Mouse (Mus musculus): ENCODE data around the gene Hoxc12. TPM values are rescaled to one million over a fixed set of nuclear protein-coding genes. Genes with fewer than 3 reads are reported as not detected.

Gene Hoxc12
- total and polyA plus RNA-seq, 3 experiments: not detected

- Histone ChIP-seq H3K4me3 (no peak overlapping the region), H3K27me3 (ENCODE audit: control insufficient read depth, insufficient read depth, low read length) (peaks cover 36% of the 10 kb centered on the region), H3K36me3 (ENCODE audit: control insufficient read depth, insufficient read depth, low read length) (no peaks in the 10 kb centered on the region), H3K4me1 (ENCODE audit: control insufficient read depth, insufficient read depth, low read length) (no peaks in the 10 kb centered on the region), H3K79me2 (replicated peaks; ENCODE audit: control insufficient read depth, insufficient read depth, low read length) (no peaks in the 10 kb centered on the region), H3K9ac (ENCODE audit: low read depth, low read length) (no peak overlapping the region), H3K27ac (no peak overlapping the region)
- TF ChIP-seq CTCF (IDR thresholded peaks at IDR 0.05): no peak
- TF ChIP-seq POLR2A (IDR thresholded peaks at IDR 0.05; ENCODE audit: insufficient read depth, low read depth, low read length): no peak
- no peak for TF ChIP-seq EP300 (IDR thresholded peaks at IDR 0.05; ENCODE audit: insufficient read depth, low read depth, low read length)
- intact Hi-C loops (cut with DNase I): no loop called here
- WGBS: 8% methylated on average over 5 of the region's 5 CpGs
- DNase-seq: no peak
These were observed 6.9 kb downstream of the Hoxc12 start for GRCm38 (mm10) chr15:102943468-102943813.

DNA sequence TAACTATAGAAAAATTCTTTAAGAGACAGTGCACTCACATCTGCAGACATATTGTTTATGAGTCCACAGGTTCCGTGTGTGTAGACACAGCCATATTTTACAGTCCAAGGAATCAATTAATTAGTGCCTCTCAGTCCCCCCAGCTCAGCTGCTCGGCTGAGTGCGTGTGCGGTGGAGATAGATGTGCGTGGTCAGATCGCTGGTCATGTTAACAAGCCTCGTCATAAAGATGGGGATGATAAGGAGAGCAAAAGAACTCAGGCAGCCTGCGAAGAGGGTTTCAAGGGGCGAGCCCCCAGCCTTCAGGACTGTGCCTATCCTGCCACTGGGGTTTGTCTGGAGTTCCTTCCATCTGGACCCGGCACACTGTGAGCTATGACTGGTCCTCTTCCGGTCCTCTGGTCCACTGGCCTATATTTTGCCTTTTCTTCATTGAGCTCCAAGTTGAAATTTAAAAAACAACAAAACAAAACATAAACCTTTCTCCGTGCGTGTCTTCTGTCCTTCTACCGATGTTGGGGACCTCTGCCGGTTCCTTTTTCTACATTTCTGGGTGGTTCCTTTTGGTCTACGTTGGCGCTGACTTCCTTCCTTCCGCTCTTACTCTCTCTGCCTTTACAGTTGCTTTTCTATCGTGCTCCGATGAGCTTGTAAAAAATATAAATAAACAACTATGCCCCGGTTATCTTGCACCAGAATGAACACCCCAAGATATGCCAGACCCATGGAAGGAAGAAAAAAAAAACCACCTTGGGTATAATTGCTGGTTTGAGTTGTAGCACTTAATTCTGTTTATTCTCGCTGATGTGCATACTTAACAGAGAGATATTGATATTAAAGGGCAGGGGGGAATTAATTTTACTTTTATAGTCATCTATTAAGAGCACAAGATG is 8.9 kb downstream of the Hoxc12 start:
- Histone ChIP-seq H3K4me3 (no peak overlapping the region), H3K79me2 (replicated peaks; ENCODE audit: control insufficient read depth, insufficient read depth, low read length) (no peaks in the 10 kb centered on the region), H3K36me3 (ENCODE audit: control insufficient read depth, insufficient read depth, low read length) (no peaks in the 10 kb centered on the region), H3K27me3 (ENCODE audit: control insufficient read depth, insufficient read depth, low read length) (peaks cover 29% of the 10 kb centered on the region), H3K27ac (no peak overlapping the region), H3K9ac (ENCODE audit: low read depth, low read length) (no peak overlapping the region), H3K4me1 (ENCODE audit: control insufficient read depth, insufficient read depth, low read length) (no peaks in the 10 kb centered on the region)
- TF ChIP-seq CTCF (IDR thresholded peaks at IDR 0.05) (no peak), POLR2A (IDR thresholded peaks at IDR 0.05; ENCODE audit: insufficient read depth, low read depth, low read length) (no peak), EP300 (IDR thresholded peaks at IDR 0.05; ENCODE audit: insufficient read depth, low read depth, low read length) (no peak)
- intact Hi-C loops (cut with DNase I): no loop called here
- no peak for DNase-seq
- WGBS: 19% methylated on average over 22 of the region's 22 CpGs

DNA sequence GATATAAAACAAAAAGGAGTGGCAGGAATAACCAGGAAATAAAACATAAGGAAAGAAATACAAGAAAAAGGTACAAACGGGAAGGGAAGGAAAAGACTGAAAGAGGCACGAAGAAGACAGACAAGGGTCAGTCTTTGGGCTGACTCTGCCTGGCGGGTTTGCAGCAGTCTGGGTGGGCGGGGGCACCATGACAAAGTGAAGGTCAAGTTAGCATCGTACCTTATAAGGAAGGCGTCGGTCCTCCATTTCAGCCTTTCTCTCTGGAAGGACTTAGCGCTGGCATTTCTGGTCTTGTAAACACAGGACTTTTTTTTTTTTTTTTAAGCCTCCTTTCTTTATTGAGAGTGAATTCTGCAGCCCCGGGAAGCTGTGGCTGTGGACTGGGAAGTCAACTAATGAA is 10.7 kb downstream of the Hoxc12 start:
- Histone ChIP-seq H3K79me2 (replicated peaks; ENCODE audit: control insufficient read depth, insufficient read depth, low read length) (no peaks in the 10 kb centered on the region), H3K4me3 (no peak overlapping the region), H3K4me1 (ENCODE audit: control insufficient read depth, insufficient read depth, low read length) (no peaks in the 10 kb centered on the region), H3K9ac (ENCODE audit: low read depth, low read length) (no peak overlapping the region), H3K27me3 (ENCODE audit: control insufficient read depth, insufficient read depth, low read length) (peaks cover 32% of the 10 kb centered on the region), H3K27ac (no peak overlapping the region), H3K36me3 (ENCODE audit: control insufficient read depth, insufficient read depth, low read length) (no peaks in the 10 kb centered on the region)
- no peak for DNase-seq
- TF ChIP-seq EP300 (IDR thresholded peaks at IDR 0.05; ENCODE audit: insufficient read depth, low read depth, low read length) (no peak), CTCF (IDR thresholded peaks at IDR 0.05) (no peak), POLR2A (IDR thresholded peaks at IDR 0.05; ENCODE audit: insufficient read depth, low read depth, low read length) (no peak)
- intact Hi-C loops (cut with DNase I): no loop called here
- 4% methylated on average over 9 of the region's 9 CpGs for WGBS

- H3K27me3 ChIP-seq (ENCODE audit: control insufficient read depth, insufficient read depth, low read length): peaks cover 26% of the 10 kb centered on the region
- WGBS: 13% methylated on average over 2 of the region's 2 CpGs
- H3K9ac ChIP-seq (ENCODE audit: low read depth, low read length): no peak overlapping the region
- H3K4me1 ChIP-seq (ENCODE audit: control insufficient read depth, insufficient read depth, low read length): no peaks in the 10 kb centered on the region
- H3K36me3 ChIP-seq (ENCODE audit: control insufficient read depth, insufficient read depth, low read length): no peaks in the 10 kb centered on the region
- no peak for DNase-seq
- H3K4me3 ChIP-seq: no peak overlapping the region
- no peaks in the 10 kb centered on the region for H3K79me2 ChIP-seq (replicated peaks; ENCODE audit: control insufficient read depth, insufficient read depth, low read length)
- intact Hi-C loops (cut with DNase I): no loop called here
- TF ChIP-seq CTCF (IDR thresholded peaks at IDR 0.05): no peak
- TF ChIP-seq EP300 (IDR thresholded peaks at IDR 0.05; ENCODE audit: insufficient read depth, low read depth, low read length): no peak
- TF ChIP-seq POLR2A (IDR thresholded peaks at IDR 0.05; ENCODE audit: insufficient read depth, low read depth, low read length): no peak
- no peak overlapping the region for H3K27ac ChIP-seq
These were observed 12.3 kb downstream of the Hoxc12 start for GRCm38 (mm10) chr15:102948842-102949241.

- Histone ChIP-seq H3K27ac (no peak overlapping the region), H3K9ac (ENCODE audit: low read depth, low read length) (no peak overlapping the region), H3K4me3 (no peak overlapping the region), H3K36me3 (ENCODE audit: control insufficient read depth, insufficient read depth, low read length) (no peaks in the 10 kb centered on the region), H3K4me1 (ENCODE audit: control insufficient read depth, insufficient read depth, low read length) (no peaks in the 10 kb centered on the region), H3K27me3 (ENCODE audit: control insufficient read depth, insufficient read depth, low read length) (peaks cover 32% of the 10 kb centered on the region), H3K79me2 (replicated peaks; ENCODE audit: control insufficient read depth, insufficient read depth, low read length) (no peaks in the 10 kb centered on the region)
- no peak for TF ChIP-seq POLR2A (IDR thresholded peaks at IDR 0.05; ENCODE audit: insufficient read depth, low read depth, low read length)
- no peak for TF ChIP-seq CTCF (IDR thresholded peaks at IDR 0.05)
- no peak for TF ChIP-seq EP300 (IDR thresholded peaks at IDR 0.05; ENCODE audit: insufficient read depth, low read depth, low read length)
- intact Hi-C loops (cut with DNase I): no loop called here
- DNase-seq: no peak
- WGBS: 3% methylated on average over 20 of the region's 20 CpGs
These were observed 13.1 kb downstream of the Hoxc12 start for GRCm38 (mm10) chr15:102949696-102950095.

DNA sequence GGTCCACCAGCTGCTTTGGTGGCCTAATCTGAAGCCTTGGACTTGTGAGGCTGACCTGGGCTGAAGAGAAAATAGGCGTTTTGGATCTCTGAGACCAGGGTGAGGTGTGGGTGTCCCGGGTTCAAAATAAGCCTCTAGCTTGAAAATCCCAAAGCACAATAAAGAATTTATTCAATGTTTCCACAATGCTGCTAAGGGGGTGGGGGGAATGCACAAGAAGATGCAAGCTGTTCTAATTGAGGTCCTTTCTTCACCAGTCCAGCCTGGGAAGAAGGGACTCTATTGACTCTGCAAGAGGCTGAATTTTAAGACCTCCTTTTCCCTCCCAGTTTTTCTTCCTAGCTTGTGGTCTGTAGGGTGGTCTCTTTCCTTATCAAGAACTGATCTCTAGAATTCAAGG is 14.3 kb downstream of the Hoxc12 start:
- no peaks in the 10 kb centered on the region for H3K36me3 ChIP-seq (ENCODE audit: control insufficient read depth, insufficient read depth, low read length)
- no peak overlapping the region for H3K4me3 ChIP-seq
- TF ChIP-seq EP300 (IDR thresholded peaks at IDR 0.05; ENCODE audit: insufficient read depth, low read depth, low read length): no peak
- TF ChIP-seq POLR2A (IDR thresholded peaks at IDR 0.05; ENCODE audit: insufficient read depth, low read depth, low read length): no peak
- TF ChIP-seq CTCF (IDR thresholded peaks at IDR 0.05): no peak
- H3K4me1 ChIP-seq (ENCODE audit: control insufficient read depth, insufficient read depth, low read length): no peaks in the 10 kb centered on the region
- WGBS: 9% methylated on average over 2 of the region's 2 CpGs
- DNase-seq: no peak
- intact Hi-C loops (cut with DNase I): no loop called here
- H3K9ac ChIP-seq (ENCODE audit: low read depth, low read length): no peak overlapping the region
- no peak overlapping the region for H3K27ac ChIP-seq
- H3K27me3 ChIP-seq (ENCODE audit: control insufficient read depth, insufficient read depth, low read length): peaks cover 37% of the 10 kb centered on the region
- no peaks in the 10 kb centered on the region for H3K79me2 ChIP-seq (replicated peaks; ENCODE audit: control insufficient read depth, insufficient read depth, low read length)
